8 mouse cellular contexts compared by ENCODE assay signal in genomic region chr7:127023896-127024690, GRCm38 (mm10). TPM values are rescaled to one million over a fixed set of nuclear protein-coding genes. Genes with fewer than 3 reads are reported as not detected.
DNase-seq lines count a peak whose midpoint lies in the region; ATAC-seq and TF ChIP-seq lines count a peak whose summit lies in the region.

No protein-coding gene starts in this region.

- H3K4me2 ChIP-seq in heart, embryonic 15.5 days: peak overlapping the region; percentile 94

- peak; percentile 28 for DNase-seq in kidney, adult 11 months
- DNase-seq in kidney, postnatal 4 days: no peak
- peak; percentile 70 to 82 for DNase-seq in thymus, postnatal 36 days
- no peak for DNase-seq in ovary, postnatal 10 days (ENCODE audit: low spot score)
- DNase-seq in urinary bladder, postnatal 25 days (ENCODE audit: low spot score): no peak

- H3K27ac ChIP-seq in bone marrow, adult 2 months (ENCODE audit: control insufficient read depth, insufficient read depth, low read depth, low read length, poor library complexity): peak overlapping the region; percentile 98
- peak overlapping the region; percentile 99 for H3K27ac ChIP-seq in heart, embryonic 15.5 days
- peak overlapping the region; percentile 77 for H3K27ac ChIP-seq in macrophage

- H3K4me1 ChIP-seq in bone marrow, adult 2 months (ENCODE audit: control insufficient read depth, insufficient read depth, low read length): peaks cover 14% of the 10 kb centered on the region
- peaks cover 67% of the 10 kb centered on the region for H3K4me1 ChIP-seq in heart, embryonic 15.5 days (replicated peaks)

- no peak for TF ChIP-seq CTCF in bone marrow, adult 2 months (IDR thresholded peaks at IDR 0.05; ENCODE audit: control insufficient read depth, insufficient read depth, low read length)

- ATAC-seq in heart, embryonic 15.5 days (replicated peaks; ENCODE audit: insufficient number of reproducible peaks, insufficient read depth, low FRiP score, low read depth): no peak

- H3K36me3 ChIP-seq in heart, embryonic 15.5 days: peaks cover 24% of the 10 kb centered on the region
- 0 out of 2 replicates have a peak, but pooled peaks cover 5% of the 10 kb centered on the region for H3K36me3 ChIP-seq in macrophage (ENCODE audit: inconsistent target)

- 15% methylated on average over 19 of the region's 19 CpGs for WGBS in bone marrow, adult 2 months
- 19% methylated on average over 19 of the region's 19 CpGs for WGBS in heart, embryonic 15.5 days
- WGBS in macrophage (ENCODE audit: missing documents): 20% methylated on average over 19 of the region's 19 CpGs

- peak overlapping the region; percentile 99 for H3K9ac ChIP-seq in heart, embryonic 15.5 days

- peaks cover 22% of the 10 kb centered on the region for H3K79me2 ChIP-seq in macrophage (ENCODE audit: inconsistent target)

- H3K4me3 ChIP-seq in bone marrow, adult 2 months (replicated peaks; ENCODE audit: control insufficient read depth, low read depth, low read length): peak overlapping the region; percentile 63
- peak overlapping the region; percentile 93 for H3K4me3 ChIP-seq in heart, embryonic 15.5 days
- H3K4me3 ChIP-seq in macrophage (ENCODE audit: inconsistent target): peak overlapping the region; percentile 47

- no peak for TF ChIP-seq POLR2A in bone marrow, adult 2 months (IDR thresholded peaks at IDR 0.05; ENCODE audit: borderline replicate concordance, control insufficient read depth, low read depth, low read length)

- H3K9me3 ChIP-seq in heart, embryonic 15.5 days (replicated peaks): no peaks in the 10 kb centered on the region

- no peaks in the 10 kb centered on the region for H3K27me3 ChIP-seq in heart, embryonic 15.5 days

RNA-seq across cellular contexts. Expression of gene Maz, which starts 2.7 kb away (rescaled TPM):
- 153 and 314 TPM in 2 replicates for polyA plus RNA-seq in bone marrow, adult 2 months (2011; ENCODE audit: insufficient read depth, insufficient read length, low replicate concordance, missing spikeins)
- 35.6 and 53.7 TPM in 2 replicates for polyA plus RNA-seq in heart, embryonic 15.5 days (2015; fragmentation: Nextera tagmentation; extraction: Ambion mirVana)
- total RNA-seq in macrophage (2018; cell fraction: chromatin; rRNA removed): 100 to 1,000 TPM in 14 of 26 experiments, 10 to 100 TPM in 12; 28.6 to 228 (median 101) TPM
- total RNA-seq in macrophage (2018; cell fraction: cytosol; rRNA removed): 10 to 100 TPM; 29.3 to 99.4 (median 59.6) TPM
- 100 to 1,000 TPM in 11 of 26 experiments, 10 to 100 TPM in 15; 35.2 to 181 (median 89.7) TPM for total RNA-seq in macrophage (2018; cell fraction: nucleus; rRNA removed)
- 58.9 to 102 TPM (median 70.2 TPM) in 3 replicates for polyA plus RNA-seq in macrophage (2018)

RNA-seq across cellular contexts. Expression of gene Prrt2, which starts 3.1 kb away (rescaled TPM):
- polyA plus RNA-seq in bone marrow, adult 2 months (2011; ENCODE audit: insufficient read depth, insufficient read length, low replicate concordance, missing spikeins): 5.3 TPM in 1 of 2 replicates, not detected in the other
- 1.9 and 4.1 TPM in 2 replicates for polyA plus RNA-seq in heart, embryonic 15.5 days (2015; fragmentation: Nextera tagmentation; extraction: Ambion mirVana)
- total RNA-seq in macrophage (2018; cell fraction: chromatin; rRNA removed): 1 to 10 TPM in 3 of 26 experiments, under 1 TPM in 10, not detected in 13; 0.21 to 3.0 (median 0.60) TPM
- total RNA-seq in macrophage (2018; cell fraction: cytosol; rRNA removed): not detected
- total RNA-seq in macrophage (2018; cell fraction: nucleus; rRNA removed): 1 to 10 TPM in 2 of 26 experiments, under 1 TPM in 9, not detected in 15; 0.30 to 1.6 (median 0.85) TPM
- not detected in 3 replicates for polyA plus RNA-seq in macrophage (2018)

RNA-seq across cellular contexts. Expression of gene Gm42742, which starts 3.2 kb away (rescaled TPM):
- polyA plus RNA-seq in bone marrow, adult 2 months (2011; ENCODE audit: insufficient read depth, insufficient read length, low replicate concordance, missing spikeins): 11.2 and 52.5 TPM in 2 replicates
- polyA plus RNA-seq in heart, embryonic 15.5 days (2015; fragmentation: Nextera tagmentation; extraction: Ambion mirVana): 15.7 and 16.6 TPM in 2 replicates
- total RNA-seq in macrophage (2018; cell fraction: chromatin; rRNA removed): 10 to 100 TPM in 15 of 26 experiments, 1 to 10 TPM in 9, under 1 TPM in 1, not detected in 1; 0.36 to 36.4 (median 12.7) TPM
- total RNA-seq in macrophage (2018; cell fraction: cytosol; rRNA removed): 10 to 100 TPM in 22 of 26 experiments, 1 to 10 TPM in 4; 1.8 to 40.9 (median 20.4) TPM
- total RNA-seq in macrophage (2018; cell fraction: nucleus; rRNA removed): 10 to 100 TPM in 21 of 26 experiments, 1 to 10 TPM in 5; 7.5 to 42.8 (median 18.3) TPM
- polyA plus RNA-seq in macrophage (2018): 15.3 to 31.9 TPM (median 18.2 TPM) in 3 replicates

RNA-seq across cellular contexts. Expression of gene Pagr1a, which starts 6.9 kb away (rescaled TPM):
- 20.4 TPM in 1 of 2 replicates, not detected in the other for polyA plus RNA-seq in bone marrow, adult 2 months (2011; ENCODE audit: insufficient read depth, insufficient read length, low replicate concordance, missing spikeins)
- 59.7 and 73.1 TPM in 2 replicates for polyA plus RNA-seq in heart, embryonic 15.5 days (2015; fragmentation: Nextera tagmentation; extraction: Ambion mirVana)
- total RNA-seq in macrophage (2018; cell fraction: chromatin; rRNA removed): 10 to 100 TPM in 4 of 26 experiments, 1 to 10 TPM in 5, not detected in 17; 2.7 to 16.1 (median 9.6) TPM
- total RNA-seq in macrophage (2018; cell fraction: cytosol; rRNA removed): 10 to 100 TPM in 20 of 26 experiments, 1 to 10 TPM in 6; 4.4 to 37.7 (median 16.9) TPM
- 10 to 100 TPM in 6 of 26 experiments, 1 to 10 TPM in 7, not detected in 13; 1.5 to 20.5 (median 7.7) TPM for total RNA-seq in macrophage (2018; cell fraction: nucleus; rRNA removed)
- polyA plus RNA-seq in macrophage (2018): 1.1 to 15.9 TPM (median 13.4 TPM) in 3 replicates

RNA-seq across cellular contexts. Expression of gene Pagr1b, which starts 7.8 kb away (rescaled TPM):
- not detected in 2 replicates for polyA plus RNA-seq in bone marrow, adult 2 months (2011; ENCODE audit: insufficient read depth, insufficient read length, low replicate concordance, missing spikeins)
- polyA plus RNA-seq in heart, embryonic 15.5 days (2015; fragmentation: Nextera tagmentation; extraction: Ambion mirVana): 0.74 TPM in 1 of 2 replicates, not detected in the other
- total RNA-seq in macrophage (2018; cell fraction: chromatin; rRNA removed): 1 to 10 TPM in 20 of 26 experiments, not detected in 6; 1.9 to 9.3 (median 4.3) TPM
- total RNA-seq in macrophage (2018; cell fraction: cytosol; rRNA removed): 1 to 10 TPM in 13 of 26 experiments, under 1 TPM in 7, not detected in 6; 0.32 to 3.0 (median 1.8) TPM
- 10 to 100 TPM in 2 of 26 experiments, 1 to 10 TPM in 14, not detected in 10; 1.2 to 14.7 (median 3.1) TPM for total RNA-seq in macrophage (2018; cell fraction: nucleus; rRNA removed)
- 1.4 to 5.2 TPM in 2 of 3 replicates, not detected in the other for polyA plus RNA-seq in macrophage (2018)

Comparison
In these comparisons a context has a peak if more than half of its experiments do, and no peak if none do; other contexts are left out.
1. DNase-seq: peak in kidney, adult 11 months (single experiment) and thymus, postnatal 36 days (2 of 2); none in kidney, postnatal 4 days (0 of 2), ovary, postnatal 10 days (single experiment) and urinary bladder, postnatal 25 days (single experiment).
2. Peak in every context shown above with its lines, with median percentiles within 50 percentile points of each other: H3K27ac ChIP-seq and H3K4me3 ChIP-seq.